Mouse (Mus musculus) v-Abl transformed pro-B cells (cell line): ENCODE measurements at regions not wholly inside any gene's neighbourhood (a gene's known extent, or its start where the extent isn't known, plus 50 kb on each side); places are given as distances from the start of the nearest gene placed in this dataset.

ENCODE experiments used
- in situ Hi-C, 2 experiments: fragments of 400-800 bp; cut with MboI; formaldehyde crosslinking; loops; one replicate each; pipeline ENCODE4 v1.15.1; 2025; ENCODE audit not compliant: unreplicated experiment in 2 of 2

- in situ Hi-C loops = no loop called here
These were observed 63.1 kb upstream of the Satb1 start for GRCm38 (mm10) chr17:51896160-51896559.

GRCm38 (mm10) chr17:51894278-51894677, 61.2 kb upstream of the Satb1 start:
- in situ Hi-C loops = no loop called here

- in situ Hi-C loops = no loop called here
These were observed 59.8 kb upstream of the Satb1 start for GRCm38 (mm10) chr17:51892856-51893255.

GRCm38 (mm10) chr17:51892159-51892558, 59.1 kb upstream of the Satb1 start:
- in situ Hi-C loops = no loop called here
